Mouse (Mus musculus) heart, embryonic 13.5 days (tissue): ENCODE data around the gene Tceal9. TPM values are rescaled to one million over a fixed set of nuclear protein-coding genes. Genes with fewer than 3 reads are reported as not detected.
"Not testable (repeated sequence)": the region's sequence is repeated elsewhere in the genome, so short reads cannot be mapped to it uniquely, and the experiment has no call there.

Source experiments
- ATAC-seq: fragments of 200-750 bp; cut with Nextera tagmentation; 2 replicates; pipeline ENCODE4 v1.8.0; 2017; ENCODE audit warnings: moderate TSS enrichment; ENCODE audit not compliant: insufficient number of reproducible peaks, low FRiP score, low TSS enrichment; ENCODE audit errors: extremely low read depth
- H3K27ac ChIP-seq: fragments of 300-500 bp; sonication (generic); replicated peaks from 2 replicates; pipeline ENCODE4 v1.5.1; 2015; ENCODE audit warnings: moderate library complexity, mild to moderate bottlenecking, inconsistent platforms
- H3K27me3 ChIP-seq: fragments of 300-500 bp; sonication (generic); replicated peaks from 2 replicates; pipeline ENCODE4 v1.6.1; 2015; ENCODE audit warnings: mild to moderate bottlenecking, inconsistent platforms
- H3K36me3 ChIP-seq: fragments of 300-500 bp; sonication (generic); 2 replicates; pipeline ENCODE4 v1.6.1; 2015; ENCODE audit warnings: mild to moderate bottlenecking, inconsistent platforms
- H3K4me1 ChIP-seq: fragments of 300-500 bp; sonication (generic); 2 replicates; pipeline ENCODE4 v1.6.1; 2015; ENCODE audit warnings: inconsistent platforms
- H3K4me2 ChIP-seq: fragments of 300-500 bp; sonication (generic); 2 replicates; pipeline ENCODE4 v1.6.1; 2015; ENCODE audit warnings: inconsistent platforms, mild to moderate bottlenecking, moderate library complexity
- H3K4me3 ChIP-seq: fragments of 300-500 bp; sonication (generic); 2 replicates; pipeline ENCODE4 v1.5.1; 2015; ENCODE audit warnings: moderate library complexity, mild to moderate bottlenecking, inconsistent platforms
- H3K9ac ChIP-seq: fragments of 300-500 bp; sonication (generic); 2 replicates; pipeline ENCODE4 v1.6.1; 2015; ENCODE audit warnings: inconsistent platforms, mild to moderate bottlenecking, moderate library complexity
- H3K9me3 ChIP-seq: fragments of 300-500 bp; sonication (generic); 2 replicates; pipeline ENCODE4 v1.6.1; 2016; ENCODE audit warnings: inconsistent platforms
- WGBS: fragments of 180-500 bp; shearing (Covaris S2); methylation state at CpG from one replicate; pipeline ENCODE4 v1.1.7; 2015; ENCODE audit warnings: mixed read lengths; 5-methylcytosine and 5-hydroxymethylcytosine counted together
- polyA plus RNA-seq: library from polyadenylated mRNA; unstranded; fragments of >200 nt; fragmentation: Nextera tagmentation; extraction: Ambion mirVana; gene quantifications from 2 replicates; pipeline ENCODE4 v1.2.1, GENCODE M21; 2015

Tceal9 gene
- polyA plus RNA-seq, 1 experiment from 2014 or later = 448 TPM

DNA sequence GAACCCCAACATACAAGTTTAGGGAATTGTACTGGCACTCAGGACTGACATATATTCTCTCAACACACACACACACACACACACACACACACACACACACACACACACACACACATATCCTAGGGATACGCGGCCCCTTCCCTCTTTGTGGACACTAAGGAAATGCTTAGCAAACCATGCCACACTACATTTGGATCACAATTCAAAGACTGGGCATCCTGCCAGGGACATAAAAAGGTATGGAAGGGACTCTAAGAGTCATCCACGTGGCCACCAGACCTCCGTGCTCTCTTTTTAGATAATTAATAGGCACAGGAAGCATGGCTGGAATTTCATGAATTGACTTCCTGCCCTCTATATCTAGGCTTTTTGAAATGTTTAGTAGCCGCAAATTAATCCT, 17.1 kb upstream of the Tceal9 start:
- Histone ChIP-seq H3K4me1 (peaks cover 8% of the 10 kb centered on the region; the same call in 1 of the 2 replicates), H3K9ac (no peak overlapping the region), H3K9me3 (no peaks in the 10 kb centered on the region), H3K36me3 (no peaks in the 10 kb centered on the region), H3K4me3 (no peak overlapping the region), H3K27ac (0 out of 2 replicates have a peak overlapping the region, but pooled peaks have one; percentile 39), H3K4me2 (no peak overlapping the region), H3K27me3 (no peaks in the 10 kb centered on the region)
- 35% methylated on average over 5 of the region's 5 CpGs for WGBS
- no peak; the same call in 1 of the 2 replicates for ATAC-seq

DNA sequence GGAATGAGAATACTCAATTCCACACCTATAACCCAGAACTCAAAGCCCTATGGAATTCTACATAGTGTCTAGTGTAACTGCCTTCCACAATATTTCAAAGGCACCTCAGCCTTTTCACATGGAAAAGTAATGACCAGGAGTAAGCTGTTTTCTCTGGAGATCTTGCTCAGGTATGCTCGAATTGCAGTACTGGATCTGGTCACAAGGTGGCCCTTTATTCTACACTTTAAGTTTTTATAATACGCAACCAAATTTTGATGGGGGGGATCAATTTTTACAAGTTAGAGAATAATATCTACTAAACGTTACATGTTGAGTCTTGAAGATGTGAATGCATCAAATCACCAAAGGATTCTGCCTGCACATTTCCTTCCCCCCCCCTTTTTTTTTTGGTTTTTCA, 6.8 kb upstream of the Tceal9 start:
- H3K36me3 ChIP-seq = no peaks in the 10 kb centered on the region
- H3K27ac ChIP-seq = no peak overlapping the region
- H3K9me3 ChIP-seq = no peaks in the 10 kb centered on the region
- H3K4me1 ChIP-seq = no peaks in the 10 kb centered on the region
- WGBS = 42% methylated on average over 3 of the region's 3 CpGs
- no peak overlapping the region for H3K4me2 ChIP-seq
- no peak overlapping the region for H3K9ac ChIP-seq
- no peaks in the 10 kb centered on the region for H3K27me3 ChIP-seq
- H3K4me3 ChIP-seq = no peak overlapping the region
- ATAC-seq = no peak

DNA sequence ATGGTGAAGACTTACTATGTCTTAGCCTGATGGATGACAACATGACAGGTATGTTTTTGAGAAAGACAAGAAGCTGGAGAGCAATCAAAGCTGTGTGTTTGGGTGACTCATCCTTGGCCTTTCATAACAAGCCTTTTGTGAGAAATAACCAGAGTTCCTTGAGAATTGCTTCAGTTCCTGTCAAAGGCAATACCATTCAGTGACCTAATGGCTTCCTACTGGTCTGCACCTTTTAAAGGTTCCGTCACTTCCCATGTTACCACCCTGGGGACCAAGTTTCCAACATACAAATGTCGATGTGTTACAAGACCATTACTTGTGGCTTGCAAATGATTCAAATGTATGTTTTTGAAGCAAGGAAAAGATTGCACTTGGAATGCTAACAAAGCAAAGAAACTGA, 1.7 kb upstream of the Tceal9 start:
- Histone ChIP-seq H3K36me3 (peaks cover 14% of the 10 kb centered on the region), H3K9ac (no peak overlapping the region), H3K4me3 (no peak overlapping the region), H3K27ac (no peak overlapping the region), H3K4me2 (no peak overlapping the region), H3K4me1 (peaks cover 17% of the 10 kb centered on the region), H3K27me3 (no peaks in the 10 kb centered on the region), H3K9me3 (no peaks in the 10 kb centered on the region)
- ATAC-seq = no peak
- WGBS = 76% methylated on average over 2 of the region's 2 CpGs

DNA sequence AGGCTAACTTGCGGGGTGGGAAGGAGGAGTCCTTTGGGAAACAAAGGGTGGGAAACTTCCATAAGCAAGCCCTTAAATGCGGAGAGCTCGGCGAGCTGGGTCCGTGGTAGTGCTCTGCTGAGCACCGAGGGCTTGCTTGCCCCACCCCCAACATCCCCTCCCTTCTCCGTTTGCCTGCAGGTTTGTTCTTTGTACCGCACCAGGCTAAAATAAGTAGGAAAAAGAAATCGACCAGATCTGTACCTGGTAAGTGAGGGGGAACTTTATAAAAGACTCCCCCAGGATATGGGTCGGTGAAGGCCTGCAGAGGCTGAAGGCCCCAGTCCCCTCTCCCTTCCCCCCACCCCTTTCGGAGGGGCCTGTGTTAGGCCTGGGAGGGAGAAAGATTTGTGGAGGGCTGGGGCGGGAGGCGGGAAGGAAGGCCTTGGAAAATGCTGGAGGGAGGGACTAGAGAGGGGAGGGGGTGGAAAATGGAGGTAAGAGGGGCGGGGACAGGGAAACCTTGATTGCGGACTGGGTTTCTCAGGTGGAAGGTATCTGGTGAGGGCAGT, 717 bp downstream of the Tceal9 start:
- H3K9me3 ChIP-seq = no peaks in the 10 kb centered on the region
- H3K4me2 ChIP-seq = peak overlapping the region; percentile 66
- 14% methylated on average over 13 of the region's 15 CpGs for WGBS
- H3K27me3 ChIP-seq = no peaks in the 10 kb centered on the region
- H3K4me1 ChIP-seq = peaks cover 20% of the 10 kb centered on the region
- peak; percentile 70; the same call in 1 of the 2 replicates for ATAC-seq
- H3K36me3 ChIP-seq = peaks cover 14% of the 10 kb centered on the region
- H3K4me3 ChIP-seq = peak overlapping the region; percentile 70
- H3K27ac ChIP-seq = peak overlapping the region; percentile 89
- H3K9ac ChIP-seq = peak overlapping the region; percentile 88

DNA sequence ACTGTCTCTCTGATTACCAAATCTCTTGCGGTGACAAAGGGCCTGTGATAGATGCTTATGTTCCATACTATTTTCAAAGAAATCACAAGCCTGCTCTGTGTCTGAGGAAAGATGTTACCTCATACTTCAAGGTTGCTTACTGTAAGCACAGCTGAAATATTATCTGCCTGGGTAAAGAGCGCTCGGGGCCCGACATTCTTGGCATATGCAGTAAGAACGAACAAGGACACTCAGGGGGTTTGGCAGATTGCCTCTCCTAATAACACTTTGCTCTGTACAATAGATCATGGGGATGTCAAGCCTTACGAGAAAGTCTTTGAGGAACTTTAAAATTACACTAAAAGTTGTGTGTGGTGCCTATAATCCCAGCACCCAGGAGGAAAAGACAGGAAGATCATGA, 3.9 kb downstream of the Tceal9 start:
- Histone ChIP-seq H3K27ac (peak overlapping the region; percentile 12; the same call in 1 of the 2 replicates), H3K27me3 (no peaks in the 10 kb centered on the region), H3K4me2 (no peak overlapping the region), H3K36me3 (peaks cover 14% of the 10 kb centered on the region), H3K4me3 (no peak overlapping the region), H3K4me1 (peaks cover 20% of the 10 kb centered on the region), H3K9ac (no peak overlapping the region; the same call in 1 of the 2 replicates), H3K9me3 (no peaks in the 10 kb centered on the region)
- WGBS = 43% methylated on average over 6 of the region's 6 CpGs
- ATAC-seq = no peak

DNA sequence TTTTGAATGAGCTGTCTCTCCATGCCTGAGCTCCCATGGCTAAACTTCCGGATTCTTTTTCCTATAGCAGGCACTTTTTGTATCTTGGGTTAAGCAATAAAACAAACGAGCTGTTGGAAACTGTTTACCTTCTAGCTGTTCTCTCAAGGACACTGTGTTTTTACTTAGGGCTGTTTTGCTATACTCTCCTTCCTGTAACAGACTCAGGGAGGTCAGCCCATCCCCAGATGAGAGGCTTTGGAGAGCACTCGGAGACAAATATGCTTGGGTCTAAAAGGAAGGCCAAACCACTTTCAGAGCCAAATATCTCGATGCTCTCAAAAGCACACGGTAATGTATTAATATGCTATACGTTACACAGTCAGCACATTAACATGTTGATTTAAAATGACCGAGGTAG, 4.8 kb downstream of the Tceal9 start:
- H3K4me1 ChIP-seq = peaks cover 19% of the 10 kb centered on the region
- H3K36me3 ChIP-seq = peaks cover 14% of the 10 kb centered on the region
- H3K9me3 ChIP-seq = no peaks in the 10 kb centered on the region
- 68% methylated on average over 7 of the region's 7 CpGs for WGBS
- ATAC-seq = no peak
- no peak overlapping the region for H3K9ac ChIP-seq
- no peak overlapping the region for H3K4me2 ChIP-seq
- no peak overlapping the region for H3K4me3 ChIP-seq
- H3K27me3 ChIP-seq = no peaks in the 10 kb centered on the region
- H3K27ac ChIP-seq = no peak overlapping the region

DNA sequence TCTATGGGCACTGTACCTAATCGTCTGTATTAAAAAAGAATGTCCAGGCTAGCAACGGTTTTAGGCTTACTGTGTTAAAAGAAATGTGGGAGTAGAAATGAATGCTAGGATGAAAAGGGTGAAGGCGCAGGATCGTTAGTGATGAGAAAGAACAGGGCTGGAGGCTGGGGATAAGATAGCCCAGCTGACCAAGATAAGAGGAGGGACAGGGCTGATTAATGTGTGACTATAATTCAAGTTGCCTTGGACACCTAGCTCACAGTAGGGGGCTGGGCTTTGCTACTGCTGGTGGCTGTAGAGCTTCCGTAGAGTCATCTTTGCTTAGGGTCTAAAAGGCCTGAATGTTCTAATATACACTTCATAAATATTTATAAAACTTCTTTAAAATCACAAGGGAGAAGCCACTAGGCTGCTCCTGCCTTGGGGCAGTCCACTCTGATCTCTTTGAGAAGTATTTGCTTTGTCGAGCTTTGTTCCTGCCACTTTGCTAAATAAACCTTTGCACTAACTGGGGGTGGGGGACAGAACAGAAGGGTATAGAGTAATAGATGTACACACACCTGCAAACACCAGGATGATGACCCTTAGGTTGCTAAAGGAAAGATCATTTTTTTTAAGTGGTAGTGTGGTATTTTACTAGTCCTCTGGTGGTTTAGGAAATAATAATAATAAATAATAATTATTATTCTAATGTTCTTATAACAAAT, 7.3 kb downstream of the Tceal9 start:
- H3K27ac ChIP-seq = peak overlapping the region; percentile 28
- H3K4me1 ChIP-seq = peaks cover 23% of the 10 kb centered on the region
- no peak for ATAC-seq
- 33% methylated on average over 6 of the region's 6 CpGs for WGBS
- H3K27me3 ChIP-seq = no peaks in the 10 kb centered on the region
- no peaks in the 10 kb centered on the region for H3K9me3 ChIP-seq
- H3K36me3 ChIP-seq = peaks cover 9% of the 10 kb centered on the region
- H3K4me3 ChIP-seq = no peak overlapping the region
- H3K4me2 ChIP-seq = no peak overlapping the region
- no peak overlapping the region for H3K9ac ChIP-seq

DNA sequence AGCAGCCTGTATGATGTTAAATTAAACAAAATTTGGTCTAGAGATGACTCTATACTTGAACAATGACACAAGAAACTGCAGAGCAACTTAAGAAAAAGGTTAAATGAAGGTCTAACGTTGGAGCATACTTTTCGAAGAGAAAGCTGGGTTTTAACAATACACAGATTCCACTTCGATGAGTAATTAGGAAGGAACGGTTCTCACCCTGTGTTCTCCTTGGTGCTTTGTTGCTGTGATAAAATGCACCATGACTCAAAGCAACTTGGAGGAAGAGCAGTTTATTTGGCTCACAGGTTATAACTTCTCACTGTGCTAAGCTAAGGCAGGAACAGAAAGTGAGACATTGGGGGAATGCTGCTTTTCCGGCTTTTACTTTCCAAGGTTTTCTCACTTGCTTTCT, 22.8 kb downstream of the Tceal9 start:
- no peak overlapping the region for H3K4me3 ChIP-seq
- H3K27me3 ChIP-seq = no peaks in the 10 kb centered on the region
- peaks cover 13% of the 10 kb centered on the region; the same call in 1 of the 2 replicates for H3K4me1 ChIP-seq
- H3K4me2 ChIP-seq = no peak overlapping the region
- no peak overlapping the region for H3K9ac ChIP-seq
- no peak for ATAC-seq
- no peaks in the 10 kb centered on the region for H3K9me3 ChIP-seq
- no peak overlapping the region for H3K27ac ChIP-seq
- 53% methylated on average over 5 of the region's 5 CpGs for WGBS
- H3K36me3 ChIP-seq = peaks cover 6% of the 10 kb centered on the region

DNA sequence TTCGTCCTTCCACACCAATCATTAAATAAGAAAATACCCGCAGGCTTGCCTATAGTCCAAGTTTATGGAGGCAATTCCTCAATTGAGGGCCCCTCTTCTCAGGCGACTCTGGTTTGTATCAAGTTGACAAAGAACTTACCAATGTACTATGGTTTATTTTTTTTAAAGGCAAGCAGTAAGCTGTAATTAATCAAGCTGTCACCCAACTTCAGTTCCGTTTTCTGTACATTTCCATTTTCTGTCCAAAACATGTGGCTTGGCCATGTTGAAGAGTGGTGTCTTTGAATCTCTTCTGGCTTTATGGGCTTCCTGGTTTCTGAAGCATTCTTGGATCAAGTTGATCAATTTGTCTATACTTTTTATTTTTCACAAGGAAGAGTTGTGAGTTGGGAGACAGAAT, 23.3 kb downstream of the Tceal9 start:
- H3K27me3 ChIP-seq = no peaks in the 10 kb centered on the region
- H3K4me1 ChIP-seq = peaks cover 13% of the 10 kb centered on the region; the same call in 1 of the 2 replicates
- H3K9ac ChIP-seq = no peak overlapping the region
- no peaks in the 10 kb centered on the region for H3K9me3 ChIP-seq
- no peak for ATAC-seq
- WGBS = 56% methylated on average over 4 of the region's 4 CpGs
- no peak overlapping the region for H3K4me3 ChIP-seq
- no peak overlapping the region for H3K4me2 ChIP-seq
- peaks cover 6% of the 10 kb centered on the region for H3K36me3 ChIP-seq
- H3K27ac ChIP-seq = no peak overlapping the region

DNA sequence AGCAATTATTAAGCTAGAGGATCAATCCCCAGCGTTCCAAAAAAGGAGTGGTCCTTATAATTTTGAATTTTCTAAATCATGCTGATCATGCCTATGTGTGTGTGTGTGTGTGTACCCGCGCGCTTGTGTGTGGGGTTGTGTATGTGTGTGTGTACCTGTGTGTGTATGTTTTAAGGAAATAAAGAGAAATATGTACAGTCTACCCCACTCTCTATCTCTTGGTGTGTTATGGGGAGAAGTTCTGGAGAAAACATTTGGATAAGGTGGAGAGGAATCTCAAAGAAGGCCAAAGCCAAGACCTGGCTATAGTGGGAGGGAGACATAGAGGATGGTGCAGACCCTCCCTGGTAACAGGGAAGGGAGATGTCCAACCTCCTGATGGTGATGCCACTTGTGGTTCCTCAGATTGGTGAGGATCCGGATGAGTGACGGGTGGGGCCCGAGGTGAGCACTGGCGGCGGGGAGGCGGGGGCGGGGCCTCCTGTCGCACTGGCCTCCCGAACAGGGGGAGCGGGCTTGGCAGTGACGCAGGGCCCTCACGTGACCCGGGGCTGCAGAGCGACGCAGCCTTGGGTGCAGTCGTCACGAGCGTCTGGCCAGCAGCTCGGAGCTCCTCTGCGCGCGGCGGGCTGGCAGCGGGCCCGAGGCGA, 25.0 kb downstream of the Tceal9 start, which contains the start of gene Bex3:
Gene Bex3, plus strand, starts transcription at position 511 of the 650 bp plus-strand sequence.
- WGBS = 56% methylated on average over 6 of the region's 30 CpGs
- peaks cover 13% of the 10 kb centered on the region; the same call in 1 of the 2 replicates for H3K4me1 ChIP-seq
- H3K4me3 ChIP-seq = peak within 1 kb of the TSS; percentile 58
- not testable (repeated sequence) for H3K9me3 ChIP-seq, H3K27me3 ChIP-seq, H3K36me3 ChIP-seq
- H3K9ac ChIP-seq = peak within 1 kb of the TSS; percentile 80
- H3K4me2 ChIP-seq = peak within 1 kb of the TSS; percentile 65
- peak; percentile 89 for ATAC-seq
- peak within 1 kb of the TSS; percentile 65 for H3K27ac ChIP-seq

DNA sequence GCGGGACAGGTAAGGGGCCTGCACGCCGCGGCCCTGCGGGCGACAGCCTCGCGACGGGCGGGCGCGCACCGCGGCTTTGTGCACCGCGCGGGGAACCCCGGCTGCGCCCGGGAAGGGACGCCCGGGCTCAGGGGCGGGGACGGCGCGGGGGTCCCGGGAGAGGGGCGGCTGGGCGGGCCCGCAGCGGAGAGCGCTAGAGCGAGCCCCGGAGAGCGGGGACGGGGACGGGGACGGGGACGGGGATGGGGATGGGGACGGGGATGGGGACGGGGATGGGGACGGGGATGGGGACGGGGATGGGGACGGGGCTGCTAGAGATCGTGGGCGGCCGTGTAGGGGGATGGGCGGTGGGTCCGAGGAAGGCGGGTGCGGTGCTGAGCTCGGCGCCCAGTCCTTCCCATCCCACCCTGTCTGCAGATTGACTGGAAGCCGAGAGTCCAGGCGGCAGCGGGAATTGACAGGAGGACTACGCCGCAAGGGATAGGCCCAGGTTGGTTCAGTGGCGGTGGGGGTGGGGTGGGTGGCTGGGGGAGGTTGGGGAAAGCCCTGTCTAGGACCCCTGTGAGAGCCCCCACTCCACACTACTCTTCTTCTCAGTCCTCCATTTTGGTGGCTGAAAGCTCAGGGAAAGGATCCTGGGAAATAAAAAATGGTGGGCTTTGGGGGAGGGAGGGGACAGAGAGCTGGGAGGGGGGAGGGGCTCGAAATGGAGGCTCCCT, 25.7 kb downstream of the Tceal9 start:
- 0 out of 2 replicates have a peak, but pooled peaks have one; percentile 44 for ATAC-seq
- Histone ChIP-seq H3K9ac (peak overlapping the region; percentile 80), H3K27ac (peak overlapping the region; percentile 65), H3K4me2 (peak overlapping the region; percentile 65), H3K4me1 (peaks cover 13% of the 10 kb centered on the region; the same call in 1 of the 2 replicates), H3K4me3 (peak overlapping the region; percentile 58)
- WGBS = 14% methylated on average over 6 of the region's 60 CpGs
- H3K9me3 ChIP-seq, H3K27me3 ChIP-seq, H3K36me3 ChIP-seq: not testable (repeated sequence)
